Mouse (Mus musculus) MEL-GATA-1-ER (cell line): ENCODE measurements around the gene Cdh13.

Experiments
- DNase-seq: peaks from one replicate; pipeline ENCODE4 v3.0.0-alpha.2; 2012; ENCODE audit warnings: low read depth; ENCODE audit errors: extremely low read depth

Gene Cdh13

DNA sequence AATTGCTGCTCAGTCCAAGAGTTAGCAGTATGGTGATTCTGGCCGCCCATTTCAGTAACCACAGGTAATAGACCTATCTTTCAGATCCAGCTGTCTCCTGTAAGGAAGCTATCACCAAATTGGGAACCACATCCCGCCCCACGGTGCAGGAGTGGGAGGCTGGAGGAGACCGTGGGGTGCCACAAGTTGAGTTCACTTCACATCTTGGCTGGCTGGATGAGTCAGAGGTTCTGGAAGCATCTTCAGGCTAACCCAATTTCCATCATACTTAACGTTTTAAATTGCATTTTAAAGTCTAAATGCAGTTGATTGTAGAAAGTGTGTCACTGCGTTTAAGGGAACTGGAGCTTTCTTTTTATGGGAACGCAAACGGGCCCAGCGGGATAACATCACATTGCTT is 511.4 kb downstream of the Cdh13 start:
- no peak for DNase-seq

- DNase-seq: no peak
These were observed 513.0 kb downstream of the Cdh13 start for GRCm38 (mm10) chr8:118796491-118796890.

- DNase-seq: no peak
These were observed 513.6 kb downstream of the Cdh13 start for GRCm38 (mm10) chr8:118797127-118797526.

- DNase-seq: no peak
These were observed 519.6 kb downstream of the Cdh13 start for GRCm38 (mm10) chr8:118803168-118803567.

DNA sequence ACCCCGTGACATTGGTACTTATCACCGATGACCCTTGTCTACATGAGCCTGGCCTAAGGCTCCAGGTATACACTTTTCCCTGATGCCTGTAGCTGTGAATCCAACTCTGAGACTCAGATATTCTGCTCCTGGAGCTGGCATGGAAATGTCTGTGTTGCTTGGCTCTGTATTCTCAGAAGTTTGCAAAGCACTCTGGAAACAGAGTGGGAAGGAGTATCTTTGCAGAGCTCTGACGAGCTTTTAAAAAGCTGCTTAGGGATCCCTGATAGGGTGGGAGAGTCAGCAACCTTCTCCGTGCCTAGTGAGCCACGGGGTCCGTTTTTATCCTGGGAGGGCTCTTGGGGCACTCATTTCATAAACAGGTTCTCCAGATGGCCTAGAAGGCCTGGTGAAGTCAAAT is 526.1 kb downstream of the Cdh13 start:
- DNase-seq: no peak

- DNase-seq: no peak
These were observed 531.5 kb downstream of the Cdh13 start for GRCm38 (mm10) chr8:118815055-118815454.

DNA sequence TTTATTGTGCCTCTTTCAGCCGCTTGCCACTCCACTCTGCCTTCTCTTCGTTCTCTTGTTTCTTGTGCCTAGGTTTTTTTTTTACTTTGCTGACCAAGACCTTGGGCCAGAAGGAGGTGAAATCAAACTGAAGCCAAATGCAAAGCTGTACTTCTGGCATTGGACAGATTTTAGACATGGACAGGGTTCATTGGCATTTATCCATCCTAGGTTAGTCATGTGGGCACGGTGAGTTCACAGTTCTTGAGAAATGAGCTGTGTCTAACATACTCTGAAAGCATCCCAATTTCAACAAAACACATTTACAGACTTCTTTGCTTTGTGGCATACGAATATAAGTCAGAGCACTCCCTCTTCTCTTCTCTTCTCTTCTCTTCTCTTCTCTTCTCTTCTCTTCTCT is 543.2 kb downstream of the Cdh13 start:
- no peak for DNase-seq

GRCm38 (mm10) chr8:118827726-118828125 is 544.2 kb downstream of the Cdh13 start:
- DNase-seq: no peak

GRCm38 (mm10) chr8:118830291-118830690 is 546.8 kb downstream of the Cdh13 start:
- DNase-seq: no peak

DNA sequence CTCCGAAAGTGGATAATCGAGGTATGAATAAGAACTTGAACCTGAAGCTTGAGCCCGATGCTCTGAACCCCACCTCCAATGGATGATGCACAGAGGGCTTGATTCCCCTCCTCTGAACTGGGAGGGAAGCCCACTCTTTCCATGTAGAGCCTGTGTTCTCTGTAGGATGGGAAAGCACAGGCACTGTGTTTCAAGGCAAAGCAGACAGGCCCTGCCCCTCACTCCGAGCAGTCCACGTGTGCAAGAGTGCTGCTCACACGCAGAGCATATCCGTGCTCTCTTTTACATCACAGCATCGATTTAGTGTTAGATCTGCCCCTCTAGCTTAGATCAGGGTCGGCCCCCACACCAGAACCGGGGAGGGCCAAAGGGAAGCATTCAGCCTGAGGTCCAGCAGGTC is 547.5 kb downstream of the Cdh13 start:
- no peak for DNase-seq

- no peak for DNase-seq
These were observed 555.3 kb downstream of the Cdh13 start for GRCm38 (mm10) chr8:118838801-118839200.

- DNase-seq: no peak
These were observed 562.2 kb downstream of the Cdh13 start for GRCm38 (mm10) chr8:118845690-118846089.

DNA sequence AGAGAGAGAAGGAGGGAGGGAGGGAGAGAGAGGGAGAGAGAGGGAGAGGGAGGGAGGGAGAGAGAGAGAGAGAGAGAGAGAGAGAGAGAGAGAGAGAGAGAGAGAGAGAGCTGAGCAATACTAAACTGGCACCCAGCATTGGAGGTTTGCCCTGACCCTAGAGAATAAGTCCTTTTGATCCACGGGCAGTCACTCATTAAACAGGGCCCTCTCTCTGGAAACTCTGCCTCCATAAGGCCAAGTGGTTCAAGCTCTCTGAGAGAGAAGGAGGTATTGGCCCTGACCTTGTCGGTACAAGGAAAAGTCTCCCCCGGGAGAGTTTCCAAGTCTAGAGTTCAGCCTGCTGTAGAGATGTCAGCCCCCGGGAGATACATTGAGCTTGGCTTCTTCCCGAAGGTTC is 564.5 kb downstream of the Cdh13 start:
- DNase-seq: no peak

DNA sequence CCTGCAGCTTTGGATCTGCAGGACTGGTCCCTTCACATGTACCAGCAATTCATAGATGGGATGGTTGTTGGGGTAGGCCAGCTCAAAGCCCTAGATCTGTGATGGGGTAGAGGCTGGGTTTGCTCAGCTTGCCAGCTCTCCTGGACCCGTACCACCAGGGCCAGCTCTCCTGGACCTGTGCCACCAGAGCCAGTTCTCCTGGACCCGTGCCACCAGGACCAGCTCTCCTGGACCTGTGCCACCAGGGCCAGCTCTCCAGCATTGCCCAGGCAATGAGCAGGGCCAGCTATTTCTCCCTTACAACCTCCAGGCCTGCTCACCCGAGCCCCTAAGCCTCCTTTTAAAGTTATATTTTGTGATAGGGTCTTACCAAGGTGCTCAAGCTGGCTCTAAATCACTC is 566.0 kb downstream of the Cdh13 start:
- DNase-seq: no peak

DNA sequence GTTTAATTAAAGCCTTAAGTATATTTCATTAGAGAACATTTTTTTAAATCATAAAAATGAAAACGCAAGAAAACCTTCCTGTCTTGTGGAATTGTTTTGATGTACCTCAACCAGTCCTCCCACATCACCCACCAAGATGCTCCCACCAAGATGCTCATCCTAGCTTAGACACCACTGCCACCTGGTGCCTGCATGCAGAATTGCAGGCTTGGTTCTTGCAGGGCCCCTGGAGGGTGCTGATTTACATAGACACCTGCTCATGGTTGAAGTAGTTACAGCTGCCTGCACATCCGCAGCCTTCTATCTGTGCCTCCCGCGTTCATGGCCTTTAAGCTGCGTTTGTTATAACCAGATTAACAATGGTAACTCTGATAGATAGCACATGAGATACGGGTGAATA is 566.8 kb downstream of the Cdh13 start:
- DNase-seq: no peak

DNA sequence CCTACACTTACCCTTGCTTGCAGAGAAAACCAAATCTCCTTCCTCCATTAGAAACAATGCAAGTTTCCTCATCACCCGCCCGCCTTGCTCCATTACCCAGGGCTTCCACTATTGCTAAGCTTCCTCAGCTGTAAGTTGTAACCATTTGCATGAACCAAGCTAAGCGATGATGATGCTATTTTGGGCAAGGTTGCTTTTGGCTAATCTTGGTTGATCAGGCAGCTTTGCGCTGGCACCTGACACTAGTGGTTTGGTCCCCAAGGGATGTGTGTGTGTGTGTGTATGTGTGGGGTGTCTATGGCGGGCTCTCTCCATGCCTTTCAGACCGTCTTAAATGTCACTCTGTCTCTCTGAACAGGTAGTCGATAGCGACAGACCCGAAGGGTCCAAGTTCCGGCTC is 567.8 kb downstream of the Cdh13 start:
- no peak for DNase-seq

GRCm38 (mm10) chr8:118852861-118853260 is 569.3 kb downstream of the Cdh13 start:
- DNase-seq: no peak

DNA sequence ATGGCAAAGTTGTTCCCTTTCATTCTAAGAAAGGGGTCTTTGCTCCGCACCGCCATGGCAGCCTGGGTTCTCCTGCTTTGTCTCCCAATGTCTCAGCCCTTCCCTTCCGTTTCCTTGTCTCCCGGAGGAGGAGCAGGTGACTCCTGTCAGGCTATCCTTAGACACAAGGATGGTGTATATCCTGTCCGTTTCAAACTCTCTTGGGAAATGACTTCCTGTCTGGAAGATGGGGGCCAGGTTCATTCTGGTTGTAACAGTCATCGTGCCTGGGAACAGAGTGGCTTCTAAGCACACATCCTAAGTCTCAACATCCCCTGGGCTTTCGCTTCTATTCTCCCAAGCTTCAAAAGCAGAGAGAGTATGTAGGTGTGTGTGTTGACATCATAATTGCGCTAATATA is 571.1 kb downstream of the Cdh13 start:
- DNase-seq: no peak

- DNase-seq: no peak
These were observed 582.8 kb downstream of the Cdh13 start for GRCm38 (mm10) chr8:118866332-118866731.

GRCm38 (mm10) chr8:118870711-118871110 is 587.2 kb downstream of the Cdh13 start:
- no peak for DNase-seq

- DNase-seq: no peak
These were observed 596.6 kb downstream of the Cdh13 start for GRCm38 (mm10) chr8:118879939-118880825.

GRCm38 (mm10) chr8:118884296-118884695 is 600.8 kb downstream of the Cdh13 start:
- DNase-seq: no peak

DNA sequence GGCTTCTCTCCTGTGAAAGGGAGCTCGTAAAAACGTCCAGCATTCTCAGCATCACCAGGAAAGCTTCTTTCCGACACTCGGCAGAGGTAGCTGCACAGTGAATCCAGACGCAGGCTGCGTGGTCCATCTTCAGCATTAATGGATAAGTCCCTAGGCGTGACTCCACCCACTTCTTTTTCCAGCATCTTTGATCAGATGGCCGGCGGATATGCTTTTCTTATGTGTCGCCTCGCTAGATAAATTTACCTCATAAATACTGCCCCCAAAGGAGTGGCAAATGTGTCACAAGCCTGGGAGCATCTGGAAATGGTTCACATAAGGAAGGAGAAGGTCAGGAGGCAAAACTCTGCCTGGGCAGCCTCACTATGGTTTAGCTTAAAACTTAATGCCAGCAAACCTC is 601.5 kb downstream of the Cdh13 start:
- no peak for DNase-seq
